Mouse (Mus musculus): Measurements from ENCODE around the gene Gpr179. TPM values are rescaled to one million over a fixed set of nuclear protein-coding genes. Genes with fewer than 3 reads are reported as not detected.

The Gpr179 gene
- polyA plus RNA-seq, 1 experiment from 2014 or later, result 0.13 TPM

Other genes starting within 250 kb of the Gpr179 start
- gene Tbx21, start 236.7 kb downstream of the Gpr179 start, polyA plus RNA-seq (2016; fragmentation: Nextera tagmentation; extraction: Ambion mirVana), result 0.23 and 0.24 TPM in 2 replicates
- gene Tbkbp1, start 200.6 kb downstream of the Gpr179 start, polyA plus RNA-seq (2016; fragmentation: Nextera tagmentation; extraction: Ambion mirVana), result 6.7 and 8.9 TPM in 2 replicates
- gene Kpnb1, start 164.2 kb downstream of the Gpr179 start, polyA plus RNA-seq (2016; fragmentation: Nextera tagmentation; extraction: Ambion mirVana), result 68.2 and 68.6 TPM in 2 replicates
- gene Npepps, start 71.4 kb downstream of the Gpr179 start, polyA plus RNA-seq (2016; fragmentation: Nextera tagmentation; extraction: Ambion mirVana), result 134 and 144 TPM in 2 replicates
- gene Mrpl45, start 36.4 kb downstream of the Gpr179 start, polyA plus RNA-seq (2016; fragmentation: Nextera tagmentation; extraction: Ambion mirVana), result 43.2 and 46.5 TPM in 2 replicates
- 9.3 and 9.4 TPM in 2 replicates for gene Socs7, start 10.5 kb upstream of the Gpr179 start, polyA plus RNA-seq (2016; fragmentation: Nextera tagmentation; extraction: Ambion mirVana)
- gene Arhgap23, start 63.5 kb upstream of the Gpr179 start, polyA plus RNA-seq (2016; fragmentation: Nextera tagmentation; extraction: Ambion mirVana), result 6.3 and 7.9 TPM in 2 replicates
- gene 4933428G20Rik, start 148.3 kb upstream of the Gpr179 start, polyA plus RNA-seq (2016; fragmentation: Nextera tagmentation; extraction: Ambion mirVana), result 0.77 and 0.84 TPM in 2 replicates
- gene Srcin1, start 224.1 kb upstream of the Gpr179 start, polyA plus RNA-seq (2016; fragmentation: Nextera tagmentation; extraction: Ambion mirVana), result 6.5 and 7.3 TPM in 2 replicates

Measured in midbrain, embryonic 12.5 days (tissue).